In the genomic region with DNA sequence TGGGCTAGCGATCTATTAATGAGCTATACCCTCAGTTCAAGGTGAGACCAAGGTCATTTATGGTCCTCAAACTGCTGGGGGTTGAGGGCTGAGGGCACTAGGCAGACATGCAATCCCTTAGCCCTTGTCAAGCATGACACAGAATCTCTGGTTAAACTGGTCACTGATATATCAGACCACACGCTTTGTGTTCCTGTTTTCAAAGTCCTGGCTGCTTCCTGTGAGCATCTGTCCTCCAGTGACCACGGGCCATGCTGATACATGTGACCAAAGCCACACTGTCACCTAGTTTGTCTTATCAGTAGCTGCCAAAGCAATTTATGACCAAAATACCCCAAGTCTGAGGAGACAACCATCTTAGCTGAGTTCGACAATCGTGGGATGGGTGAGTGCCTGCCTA, we compare ENCODE assay signal across 14 mouse cellular contexts.
"Had no signal": no experiment of that assay in that cellular context is flagged by ENCODE, and none has a peak within 500 bp of the region (broad histone marks: within the 10 kb centered on the region; RNA-seq: fewer than 3 reads in every experiment).

No protein-coding gene starts in this region.

- DNase-seq: kidney, adult 9 months; kidney, postnatal 4 days; lung, postnatal 14 days; right cerebral cortex, adult 18-20 months; right cerebral cortex, postnatal 25 days; thymus, postnatal 14 days had no signal

- H3K4me1 ChIP-seq: midbrain, embryonic 15.5 days had no signal

- H3K4me3 ChIP-seq: intestine, embryonic 15.5 days; layer of hippocampus, adult 2 months; left cerebral cortex, adult 2 months; limb, embryonic 10.5 days; lung, embryonic 15.5 days; midbrain, embryonic 15.5 days had no signal

- H3K27ac ChIP-seq: intestine, embryonic 15.5 days; kidney, postnatal 0 days; layer of hippocampus, adult 2 months; left cerebral cortex, adult 2 months; limb, embryonic 10.5 days; lung, embryonic 15.5 days; macrophage; midbrain, embryonic 15.5 days had no signal

- H3K27me3 ChIP-seq: intestine, embryonic 15.5 days; lung, embryonic 15.5 days; midbrain, embryonic 15.5 days had no signal

- H3K9me3 ChIP-seq: intestine, embryonic 15.5 days; limb, embryonic 10.5 days; lung, embryonic 15.5 days; midbrain, embryonic 15.5 days had no signal
